ENCODE assay signal across 22 mouse cellular contexts in genomic region chr1:151301456-151301855, GRCm38 (mm10). TPM values are rescaled to one million over a fixed set of nuclear protein-coding genes. Genes with fewer than 3 reads are reported as not detected.
DNase-seq lines count a peak whose midpoint lies in the region; ATAC-seq and TF ChIP-seq lines count a peak whose summit lies in the region.
"Had no signal": no experiment of that assay in that cellular context is flagged by ENCODE, and none has a peak within 500 bp of the region (broad histone marks: within the 10 kb centered on the region; RNA-seq: fewer than 3 reads in every experiment).

No protein-coding gene starts in this region.

- 0 out of 2 replicates have a peak overlapping the region, but pooled peaks have one; percentile 8 for H3K4me2 ChIP-seq in forebrain, postnatal 0 days (ENCODE audit: low read depth)
- no peak overlapping the region for H3K4me2 ChIP-seq in forebrain, embryonic 15.5 days (replicated peaks)
- H3K4me2 ChIP-seq in midbrain, embryonic 16.5 days (ENCODE audit: low read length): 0 out of 2 replicates have a peak overlapping the region, but pooled peaks have one; percentile 17
- H3K4me2 ChIP-seq: forebrain, embryonic 13.5 days; heart, embryonic 11.5 days; heart, embryonic 15.5 days; hindbrain, embryonic 13.5 days had no signal

- no peaks in the 10 kb centered on the region for H3K27me3 ChIP-seq in forebrain, postnatal 0 days (ENCODE audit: insufficient read depth, low read length)
- H3K27me3 ChIP-seq in forebrain, embryonic 15.5 days: no peaks in the 10 kb centered on the region
- no peaks in the 10 kb centered on the region for H3K27me3 ChIP-seq in midbrain, embryonic 16.5 days (ENCODE audit: control insufficient read depth, insufficient read depth, low read depth, low read length)
- H3K27me3 ChIP-seq in midbrain, embryonic 10.5 days (ENCODE audit: low read depth, poor library complexity, severe bottlenecking): no peaks in the 10 kb centered on the region
- H3K27me3 ChIP-seq: CH12.LX; forebrain, embryonic 13.5 days; heart, embryonic 15.5 days; hindbrain, embryonic 13.5 days; Patski had no signal

- H3K9me3 ChIP-seq in forebrain, postnatal 0 days (ENCODE audit: low read length): no peaks in the 10 kb centered on the region
- H3K9me3 ChIP-seq in forebrain, embryonic 15.5 days: no peaks in the 10 kb centered on the region
- no peaks in the 10 kb centered on the region for H3K9me3 ChIP-seq in midbrain, embryonic 16.5 days (replicated peaks; ENCODE audit: control insufficient read depth, low read length, poor library complexity, severe bottlenecking)
- no peaks in the 10 kb centered on the region for H3K9me3 ChIP-seq in midbrain, embryonic 10.5 days (replicated peaks)
- H3K9me3 ChIP-seq: forebrain, embryonic 13.5 days; heart, embryonic 15.5 days; hindbrain, embryonic 13.5 days had no signal

- no peak overlapping the region for H3K4me3 ChIP-seq in forebrain, postnatal 0 days (ENCODE audit: low read depth, low read length)
- H3K4me3 ChIP-seq in forebrain, embryonic 15.5 days: no peak overlapping the region
- H3K4me3 ChIP-seq in midbrain, embryonic 16.5 days (ENCODE audit: low read depth, low read length): no peak overlapping the region
- no peak overlapping the region for H3K4me3 ChIP-seq in midbrain, embryonic 10.5 days
- H3K4me3 ChIP-seq: forebrain, embryonic 13.5 days; heart, adult 2 months; heart, embryonic 15.5 days; hindbrain, embryonic 13.5 days had no signal

- 41% methylated on average over 6 of the region's 6 CpGs for WGBS in forebrain, postnatal 0 days
- WGBS in forebrain, embryonic 15.5 days: 40% methylated on average over 6 of the region's 6 CpGs
- WGBS in midbrain, embryonic 16.5 days: 65% methylated on average over 6 of the region's 6 CpGs
- WGBS in midbrain, embryonic 10.5 days: 83% methylated on average over 6 of the region's 6 CpGs

- ATAC-seq in forebrain, postnatal 0 days: no peak
- no peak for ATAC-seq in forebrain, embryonic 15.5 days (replicated peaks)
- no peak for ATAC-seq in midbrain, embryonic 16.5 days
- ATAC-seq: activated CD4-positive, CD25-positive, alpha-beta regulatory T cell, adult 4 months; forebrain, embryonic 13.5 days; Patski had no signal

- H3K4me1 ChIP-seq in forebrain, postnatal 0 days (ENCODE audit: insufficient read depth): 0 out of 2 replicates have a peak, but pooled peaks cover 3% of the 10 kb centered on the region
- no peaks in the 10 kb centered on the region for H3K4me1 ChIP-seq in forebrain, embryonic 15.5 days
- H3K4me1 ChIP-seq in midbrain, embryonic 16.5 days (ENCODE audit: control insufficient read depth, insufficient read depth, low read length): peaks cover 7% of the 10 kb centered on the region; the same call in 1 of the 2 replicates
- H3K4me1 ChIP-seq in midbrain, embryonic 10.5 days: no peaks in the 10 kb centered on the region
- H3K4me1 ChIP-seq: forebrain, embryonic 13.5 days; heart, embryonic 15.5 days; hindbrain, embryonic 13.5 days had no signal

- no peak for DNase-seq in forebrain, postnatal 0 days
- DNase-seq in midbrain, embryonic 10.5 days (ENCODE audit: low spot score): no peak
- DNase-seq in 416B (ENCODE audit: low read depth): peak; percentile 14
- DNase-seq in adrenal gland, postnatal 10 days: peak; percentile 18
- DNase-seq in natural killer cell, adult 2 months (ENCODE audit: low spot score in 2 of 2): no peak
- no peak for DNase-seq in kidney, postnatal 25 days
- DNase-seq: cerebellum, adult 11-12 months; cerebellum, adult 9-10 months; cerebellum, postnatal 25 days; gastrocnemius, postnatal 14 days; heart, adult 2 months; heart, postnatal 14 days had no signal

- TF ChIP-seq CTCF in forebrain, postnatal 0 days (IDR thresholded peaks at IDR 0.05; ENCODE audit: low read depth): no peak

- peak overlapping the region; percentile 11; the same call in 1 of the 2 replicates for H3K27ac ChIP-seq in forebrain, postnatal 0 days (ENCODE audit: low read depth, low read length)
- H3K27ac ChIP-seq in forebrain, embryonic 15.5 days (replicated peaks): no peak overlapping the region
- peak overlapping the region; percentile 55; the same call in 1 of the 2 replicates for H3K27ac ChIP-seq in midbrain, embryonic 16.5 days (ENCODE audit: low read length)
- no peak overlapping the region for H3K27ac ChIP-seq in midbrain, embryonic 10.5 days (replicated peaks)
- H3K27ac ChIP-seq: forebrain, embryonic 13.5 days; heart, adult 2 months; heart, embryonic 15.5 days; hindbrain, embryonic 13.5 days; hindbrain, postnatal 0 days had no signal

- H3K9ac ChIP-seq in forebrain, postnatal 0 days: no peak overlapping the region
- no peak overlapping the region for H3K9ac ChIP-seq in forebrain, embryonic 15.5 days (replicated peaks)
- H3K9ac ChIP-seq in midbrain, embryonic 16.5 days (ENCODE audit: low read depth, low read length): no peak overlapping the region
- H3K9ac ChIP-seq: forebrain, embryonic 13.5 days; heart, embryonic 15.5 days; hindbrain, embryonic 13.5 days had no signal

- H3K36me3 ChIP-seq in forebrain, postnatal 0 days (ENCODE audit: insufficient read depth): no peaks in the 10 kb centered on the region
- H3K36me3 ChIP-seq in forebrain, embryonic 15.5 days: no peaks in the 10 kb centered on the region
- H3K36me3 ChIP-seq in midbrain, embryonic 16.5 days (ENCODE audit: control insufficient read depth, insufficient read depth, low read length): no peaks in the 10 kb centered on the region
- H3K36me3 ChIP-seq in midbrain, embryonic 10.5 days: no peaks in the 10 kb centered on the region
- H3K36me3 ChIP-seq: heart, embryonic 15.5 days; hindbrain, embryonic 13.5 days had no signal

RNA-seq across cellular contexts. Expression of gene Ivns1abp, which starts 42.8 kb away (rescaled TPM):
- 246 and 251 TPM in 2 replicates for total RNA-seq in forebrain, postnatal 0 days (2014; rRNA removed)
- polyA plus RNA-seq in forebrain, postnatal 0 days (2015; fragmentation: Nextera tagmentation; extraction: Ambion mirVana): 217 and 240 TPM in 2 replicates
- polyA plus RNA-seq in forebrain, embryonic 15.5 days (2015; fragmentation: Nextera tagmentation; extraction: Ambion mirVana): 365 and 380 TPM in 2 replicates
- polyA plus RNA-seq in midbrain, embryonic 16.5 days (2015; fragmentation: Nextera tagmentation; extraction: Ambion mirVana): 260 and 271 TPM in 2 replicates
- polyA plus RNA-seq in midbrain, embryonic 10.5 days (2016; fragmentation: Nextera tagmentation; extraction: Ambion mirVana): 407 and 414 TPM in 2 replicates
- 100 to 1,000 TPM; 210 to 250 TPM for total RNA-seq in adrenal gland, postnatal 10 days (2021)

Comparison
In these comparisons a context has a peak if more than half of its experiments do, and no peak if none do; other contexts are left out.
1. H3K27ac ChIP-seq: peak in forebrain, postnatal 0 days (single experiment) and midbrain, embryonic 16.5 days (single experiment); none in forebrain, embryonic 15.5 days (single experiment) and midbrain, embryonic 10.5 days (single experiment).
2. DNase-seq: peak in 416B (single experiment) and adrenal gland, postnatal 10 days (single experiment); none in forebrain, postnatal 0 days (single experiment), midbrain, embryonic 10.5 days (single experiment), natural killer cell, adult 2 months (0 of 2) and kidney, postnatal 25 days (0 of 2).